In genomic region chr2:29910042-29910441, GRCm38 (mm10) we compare ENCODE assay signal across 1 mouse cellular context.
TF ChIP-seq lines count a peak whose summit lies in the region.

No protein-coding gene starts in this region.

TF ChIP-seq in CH12.LX, 34 proteins besides CTCF, POLR2A, EP300 and RAD21 (continued from another document):
- TF ChIP-seq CHD2 (IDR thresholded peaks at IDR 0.05; ENCODE audit: low read length) (no peak), ZC3H11A (IDR thresholded peaks at IDR 0.05; ENCODE audit: low read depth, low read length) (no peak), MAX (IDR thresholded peaks at IDR 0.05; ENCODE audit: low read length) (no peak), SMC3 (IDR thresholded peaks at IDR 0.05; ENCODE audit: low read depth, low read length) (peak; percentile 34; the same call in 1 of the 2 replicates), RCOR1 (conservative IDR thresholded peaks at IDR 0.05; ENCODE audit: low read depth, low read length) (no peak)
